Mouse (Mus musculus) embryonic facial prominence, embryonic 11.5 days (tissue): Measurements from ENCODE around the gene Hsp90ab1. TPM values are rescaled to one million over a fixed set of nuclear protein-coding genes. Genes with fewer than 3 reads are reported as not detected.

ENCODE experiments used
- ATAC-seq: fragments of 200-750 bp; cut with Nextera tagmentation; replicated peaks from 2 replicates; pipeline ENCODE4 v1.8.0; 2017; ENCODE audit warnings: low read depth; ENCODE audit not compliant: insufficient number of reproducible peaks, low FRiP score, low TSS enrichment
- DNase-seq: peaks from one replicate; pipeline ENCODE4 v3.0.0-alpha.2; 2015; ENCODE audit warnings: low spot score
- H3K27ac ChIP-seq: fragments of 300-500 bp; sonication (generic); replicated peaks from 2 replicates; pipeline ENCODE4 v1.5.1; 2014; ENCODE audit warnings: mild to moderate bottlenecking, low read depth, low read length, control low read depth
- H3K27me3 ChIP-seq: fragments of 300-500 bp; sonication (generic); 2 replicates; pipeline ENCODE4 v1.6.1; 2014; ENCODE audit warnings: mild to moderate bottlenecking, low read length, moderate library complexity, mixed read lengths; ENCODE audit not compliant: control insufficient read depth, insufficient read depth
- H3K36me3 ChIP-seq: fragments of 300-500 bp; sonication (generic); replicated peaks from 2 replicates; pipeline ENCODE4 v1.6.1; 2014; ENCODE audit warnings: low read depth, mild to moderate bottlenecking, low read length, moderate library complexity, mixed read lengths; ENCODE audit not compliant: control insufficient read depth, insufficient read depth
- H3K4me1 ChIP-seq: fragments of 300-500 bp; sonication (generic); 2 replicates; pipeline ENCODE4 v1.6.1; 2014; ENCODE audit warnings: low read length, mixed read lengths; ENCODE audit not compliant: control insufficient read depth, insufficient read depth
- H3K4me2 ChIP-seq: fragments of 300-500 bp; sonication (generic); 2 replicates; pipeline ENCODE4 v1.6.1; 2014; ENCODE audit warnings: low read depth, mild to moderate bottlenecking, control low read depth, low read length, moderate library complexity
- H3K4me3 ChIP-seq: fragments of 300-500 bp; sonication (generic); 2 replicates; pipeline ENCODE4 v1.5.1; 2014; ENCODE audit warnings: low read depth, low read length, control low read depth
- H3K9ac ChIP-seq: fragments of 300-500 bp; sonication (generic); replicated peaks from 2 replicates; pipeline ENCODE4 v1.6.1; 2014; ENCODE audit warnings: mild to moderate bottlenecking, control low read depth, low read length
- H3K9me3 ChIP-seq: fragments of 300-500 bp; sonication (generic); replicated peaks from 2 replicates; pipeline ENCODE4 v1.6.1; 2016; ENCODE audit warnings: mild to moderate bottlenecking, low read length, inconsistent platforms, mixed read lengths; ENCODE audit not compliant: control insufficient read depth
- WGBS: fragments of 180-500 bp; shearing (Covaris S2); extraction: QIAGEN DNeasy Blood & Tissue Kit; methylation state at CpG from one replicate; pipeline ENCODE4 v1.1.7; 2014; 5-methylcytosine and 5-hydroxymethylcytosine counted together
- polyA plus RNA-seq: library from polyadenylated mRNA; unstranded; fragments of >200 nt; fragmentation: Nextera tagmentation; extraction: Ambion mirVana; gene quantifications from 2 replicates; pipeline ENCODE4 v1.2.1, GENCODE M21; 2014

Hsp90ab1 gene
- polyA plus RNA-seq, 1 experiment from 2014 or later, result 1,660 TPM

GRCm38 (mm10) chr17:45589236-45589635 lies 16.2 kb upstream of the Hsp90ab1 start:
- H3K4me3 ChIP-seq, result no peak overlapping the region
- no peak overlapping the region for H3K4me2 ChIP-seq
- ATAC-seq, result no peak
- DNase-seq, result no peak
- H3K36me3 ChIP-seq, result no peaks in the 10 kb centered on the region
- no peaks in the 10 kb centered on the region for H3K9me3 ChIP-seq
- H3K27me3 ChIP-seq, result peaks cover 3% of the 10 kb centered on the region
- no peak overlapping the region for H3K9ac ChIP-seq
- no peak overlapping the region for H3K27ac ChIP-seq
- peaks cover 8% of the 10 kb centered on the region for H3K4me1 ChIP-seq
- WGBS, result 95% methylated on average over 7 of the region's 7 CpGs

DNA sequence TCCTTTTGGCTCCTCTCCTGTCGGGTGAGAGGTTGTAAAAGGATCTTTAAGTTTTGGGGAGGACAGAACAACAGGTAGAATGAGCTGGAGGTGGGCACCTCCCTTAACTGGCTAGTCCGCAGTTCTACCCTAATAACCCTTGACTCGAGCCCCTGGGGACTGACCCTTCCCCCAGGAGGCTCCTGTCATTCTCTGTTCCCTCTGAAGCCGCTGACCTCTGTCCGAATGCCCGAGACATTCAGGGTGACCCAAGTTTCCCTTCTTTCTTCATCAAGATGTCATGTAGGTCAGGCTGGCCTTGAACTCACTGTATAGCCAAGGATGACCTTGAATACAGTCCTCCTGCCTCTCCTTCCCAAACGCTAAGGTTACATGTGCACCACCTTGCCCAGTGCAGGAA lies 15.3 kb upstream of the Hsp90ab1 start:
- Histone ChIP-seq H3K4me3 (no peak overlapping the region), H3K4me1 (peaks cover 8% of the 10 kb centered on the region), H3K9me3 (no peaks in the 10 kb centered on the region), H3K9ac (no peak overlapping the region), H3K27ac (no peak overlapping the region), H3K36me3 (no peaks in the 10 kb centered on the region), H3K27me3 (peaks cover under 1% of the 10 kb centered on the region), H3K4me2 (no peak overlapping the region)
- WGBS, result 95% methylated on average over 7 of the region's 7 CpGs
- ATAC-seq (no peak), DNase-seq (no peak)

GRCm38 (mm10) chr17:45586449-45586837 lies 13.4 kb upstream of the Hsp90ab1 start:
- Histone ChIP-seq H3K4me3 (no peak overlapping the region), H3K9ac (no peak overlapping the region), H3K4me1 (peaks cover 3% of the 10 kb centered on the region; the same call in 1 of the 2 replicates), H3K9me3 (no peaks in the 10 kb centered on the region), H3K27ac (no peak overlapping the region), H3K36me3 (no peaks in the 10 kb centered on the region), H3K4me2 (no peak overlapping the region), H3K27me3 (no peaks in the 10 kb centered on the region)
- 92% methylated on average over 3 of the region's 3 CpGs for WGBS
- DNase-seq, result no peak
- ATAC-seq, result no peak

- Histone ChIP-seq H3K9me3 (no peaks in the 10 kb centered on the region), H3K27ac (peak overlapping the region; percentile 7; the same call in 1 of the 2 replicates), H3K36me3 (no peaks in the 10 kb centered on the region), H3K4me3 (no peak overlapping the region), H3K4me2 (no peak overlapping the region), H3K9ac (no peak overlapping the region), H3K27me3 (no peaks in the 10 kb centered on the region), H3K4me1 (peaks cover 3% of the 10 kb centered on the region; the same call in 1 of the 2 replicates)
- 60% methylated on average over 23 of the region's 23 CpGs for WGBS
- ATAC-seq (no peak), DNase-seq (no peak)
Measured at GRCm38 (mm10) chr17:45585725-45586448, 12.8 kb upstream of the Hsp90ab1 start.

DNA sequence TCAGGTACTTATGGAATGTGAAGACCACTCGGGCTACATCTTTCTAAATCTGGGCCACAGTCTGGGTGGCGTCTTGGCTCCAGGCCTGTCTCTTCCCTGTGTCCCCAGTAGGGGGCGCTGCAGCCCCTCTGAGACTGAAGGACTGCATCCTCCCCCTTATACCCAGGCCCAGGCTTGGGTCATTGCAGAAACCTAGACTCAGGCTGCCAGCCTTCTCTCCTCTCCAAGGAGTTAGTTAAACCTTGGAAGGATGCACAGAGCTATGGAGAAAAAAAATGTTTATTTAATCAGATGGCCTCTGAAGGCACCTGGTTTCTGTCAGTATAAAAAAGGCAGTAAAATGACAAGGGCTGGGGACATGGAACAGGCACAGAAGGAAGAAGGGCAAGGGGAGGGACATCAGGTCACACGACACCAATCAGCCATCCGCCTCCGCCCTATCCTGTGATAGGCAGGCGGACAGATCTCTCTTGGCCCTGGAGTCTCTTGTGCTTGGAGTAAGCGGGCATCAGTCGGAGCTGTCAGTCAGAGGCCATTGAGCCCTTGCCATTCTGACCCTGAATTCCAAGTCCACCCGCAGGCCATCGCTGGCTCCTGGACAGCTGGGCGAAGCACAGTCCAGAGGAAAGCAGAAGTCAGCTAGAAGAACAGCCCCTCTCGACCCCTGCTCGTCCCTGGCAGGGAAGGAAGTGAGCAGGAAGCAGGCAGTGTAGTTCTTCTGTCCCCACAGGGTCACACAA lies 12.0 kb upstream of the Hsp90ab1 start:
- no peak overlapping the region for H3K4me2 ChIP-seq
- 11% methylated on average over 14 of the region's 14 CpGs for WGBS

DNA sequence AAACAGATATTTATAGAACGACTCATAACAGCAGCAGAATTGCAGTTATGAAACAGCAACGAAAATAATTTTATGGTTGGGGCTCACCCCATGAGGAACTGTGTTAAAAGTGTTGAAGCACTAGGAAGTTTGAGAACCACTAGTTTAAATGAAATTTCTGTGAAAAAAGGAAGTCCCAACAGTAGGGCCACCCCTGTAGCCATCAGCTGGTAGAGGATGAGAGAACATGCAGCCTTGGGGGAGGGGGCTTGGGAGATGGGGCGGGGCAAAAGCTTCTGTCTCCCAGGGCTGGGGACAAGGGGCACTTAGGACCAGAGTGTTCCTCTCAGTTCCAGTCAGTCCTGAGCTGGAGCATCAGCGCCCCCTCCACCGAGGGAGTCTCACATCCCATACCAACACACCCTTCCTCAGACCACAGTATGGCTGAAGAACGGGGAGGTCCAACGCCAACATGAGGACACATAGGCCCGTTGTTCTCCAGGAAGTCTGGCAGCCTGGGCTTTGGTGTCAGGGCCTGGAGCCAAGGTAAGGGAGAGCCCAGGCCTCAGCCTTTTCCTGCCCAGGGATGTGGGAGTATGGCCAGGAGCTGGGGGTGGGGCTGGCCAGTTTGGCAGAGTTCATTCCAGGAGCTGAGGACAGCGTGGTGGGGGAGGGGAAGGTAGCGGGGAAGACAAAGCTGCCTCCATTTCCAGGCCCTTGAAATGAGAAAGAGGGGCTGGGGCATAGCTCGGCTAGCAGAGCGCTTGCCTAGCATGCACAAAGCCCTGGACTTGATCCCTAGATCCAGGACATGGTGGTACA lies 11.2 kb upstream of the Hsp90ab1 start:
- 28% methylated on average over 12 of the region's 12 CpGs for WGBS
- Histone ChIP-seq H3K4me3 (no peak overlapping the region), H3K9me3 (no peaks in the 10 kb centered on the region), H3K27ac (peak overlapping the region; percentile 62), H3K4me1 (no peaks in the 10 kb centered on the region), H3K27me3 (no peaks in the 10 kb centered on the region), H3K4me2 (no peak overlapping the region), H3K9ac (peak overlapping the region; percentile 39), H3K36me3 (no peaks in the 10 kb centered on the region)
- ATAC-seq (0 out of 2 replicates have a peak, but pooled peaks have one; percentile 13), DNase-seq (no peak)

More for the DNA sequence above, 12.0 kb upstream of the Hsp90ab1 start:
- no peaks in the 10 kb centered on the region for H3K4me1 ChIP-seq
- H3K36me3 ChIP-seq, result no peaks in the 10 kb centered on the region
- H3K9ac ChIP-seq, result peak overlapping the region; percentile 39
- DNase-seq, result peak; percentile 88
- no peaks in the 10 kb centered on the region for H3K9me3 ChIP-seq
- ATAC-seq, result peak; percentile 79
- H3K27me3 ChIP-seq, result no peaks in the 10 kb centered on the region
- H3K4me3 ChIP-seq, result no peak overlapping the region
- peak overlapping the region; percentile 62 for H3K27ac ChIP-seq

- Histone ChIP-seq H3K4me3 (no peak overlapping the region), H3K9me3 (no peaks in the 10 kb centered on the region), H3K4me2 (no peak overlapping the region), H3K36me3 (no peaks in the 10 kb centered on the region), H3K27ac (no peak overlapping the region), H3K4me1 (no peaks in the 10 kb centered on the region), H3K27me3 (no peaks in the 10 kb centered on the region), H3K9ac (no peak overlapping the region)
- no peak for DNase-seq
- no peak for ATAC-seq
- 72% methylated on average over 6 of the region's 6 CpGs for WGBS
Measured at GRCm38 (mm10) chr17:45582715-45583355, 9.8 kb upstream of the Hsp90ab1 start.
